Mouse (Mus musculus) liver, embryonic 14.5 days (tissue): ENCODE results near the gene Jade1.

ENCODE experiments used
- CTCF ChIP-seq: IDR thresholded peaks from 2 replicates; pipeline ENCODE4 v1.5.1; 2016; ENCODE audit warnings: antibody characterized with exemption, low read depth, control low read depth
- EP300 ChIP-seq: IDR thresholded peaks from 2 replicates; pipeline ENCODE4 v1.6.1; 2016; ENCODE audit warnings: antibody characterized with exemption, low read depth

- no peak for TF ChIP-seq CTCF
- TF ChIP-seq EP300: no peak
These were observed 39.5 kb downstream of the Jade1 start for GRCm38 (mm10) chr3:41595010-41595409.
